Mouse (Mus musculus): ENCODE data around the gene Tenm2. TPM values are rescaled to one million over a fixed set of nuclear protein-coding genes. Genes with fewer than 3 reads are reported as not detected.

Gene Tenm2
- polyA plus RNA-seq, 1 experiment: 0.32 TPM

GRCm38 (mm10) chr11:35995310-35995709 is 1240.5 kb downstream of the Tenm2 start:
- no peak for TF ChIP-seq CTCF (IDR thresholded peaks at IDR 0.05; ENCODE audit: control insufficient read depth, insufficient read depth, insufficient replicate concordance, low read depth, low read length)
- no peak for TF ChIP-seq POLR2A (IDR thresholded peaks at IDR 0.05; ENCODE audit: control insufficient read depth, low read depth, low read length)
- H3K4me1 ChIP-seq (ENCODE audit: control insufficient read depth, insufficient read depth, low read length): no peaks in the 10 kb centered on the region
- no peaks in the 10 kb centered on the region for H3K27me3 ChIP-seq (ENCODE audit: control insufficient read depth, insufficient read depth, low read length)
- H3K36me3 ChIP-seq (ENCODE audit: control insufficient read depth, insufficient read depth, low read length): no peaks in the 10 kb centered on the region
- H3K27ac ChIP-seq (ENCODE audit: control insufficient read depth, insufficient read depth, low read depth, low read length): no peak overlapping the region
- no peak overlapping the region for H3K4me3 ChIP-seq (ENCODE audit: control insufficient read depth, low read depth, low read length)

- Histone ChIP-seq H3K36me3 (ENCODE audit: control insufficient read depth, insufficient read depth, low read length) (no peaks in the 10 kb centered on the region), H3K4me1 (ENCODE audit: control insufficient read depth, insufficient read depth, low read length) (no peaks in the 10 kb centered on the region), H3K27ac (ENCODE audit: control insufficient read depth, insufficient read depth, low read depth, low read length) (no peak overlapping the region), H3K4me3 (ENCODE audit: control insufficient read depth, low read depth, low read length) (no peak overlapping the region), H3K27me3 (ENCODE audit: control insufficient read depth, insufficient read depth, low read length) (no peaks in the 10 kb centered on the region)
- TF ChIP-seq POLR2A (IDR thresholded peaks at IDR 0.05; ENCODE audit: control insufficient read depth, low read depth, low read length) (no peak), CTCF (IDR thresholded peaks at IDR 0.05; ENCODE audit: control insufficient read depth, insufficient read depth, insufficient replicate concordance, low read depth, low read length) (no peak)
Observed at GRCm38 (mm10) chr11:35991846-35992245, 1243.9 kb downstream of the Tenm2 start.

GRCm38 (mm10) chr11:35989967-35990366 is 1245.8 kb downstream of the Tenm2 start:
- peaks cover 3% of the 10 kb centered on the region for H3K4me1 ChIP-seq (ENCODE audit: control insufficient read depth, insufficient read depth, low read length)
- no peaks in the 10 kb centered on the region for H3K36me3 ChIP-seq (ENCODE audit: control insufficient read depth, insufficient read depth, low read length)
- no peak overlapping the region for H3K27ac ChIP-seq (ENCODE audit: control insufficient read depth, insufficient read depth, low read depth, low read length)

GRCm38 (mm10) chr11:35985841-35986393 is 1249.8 kb downstream of the Tenm2 start:
- no peak overlapping the region; the same call in 1 of the 2 replicates for H3K4me3 ChIP-seq (ENCODE audit: control insufficient read depth, low read depth, low read length)
- no peak overlapping the region for H3K27ac ChIP-seq (ENCODE audit: control insufficient read depth, insufficient read depth, low read depth, low read length)
- peaks cover 3% of the 10 kb centered on the region for H3K4me1 ChIP-seq (ENCODE audit: control insufficient read depth, insufficient read depth, low read length)

More at GRCm38 (mm10) chr11:35989967-35990366, 1245.8 kb downstream of the Tenm2 start:
- TF ChIP-seq CTCF (IDR thresholded peaks at IDR 0.05; ENCODE audit: control insufficient read depth, insufficient read depth, insufficient replicate concordance, low read depth, low read length) (no peak), POLR2A (IDR thresholded peaks at IDR 0.05; ENCODE audit: control insufficient read depth, low read depth, low read length) (no peak)
- Histone ChIP-seq H3K27me3 (ENCODE audit: control insufficient read depth, insufficient read depth, low read length) (no peaks in the 10 kb centered on the region), H3K4me3 (ENCODE audit: control insufficient read depth, low read depth, low read length) (no peak overlapping the region)

GRCm38 (mm10) chr11:35982734-35983133 is 1253.0 kb downstream of the Tenm2 start:
- no peaks in the 10 kb centered on the region for H3K27me3 ChIP-seq (ENCODE audit: control insufficient read depth, insufficient read depth, low read length)

More at GRCm38 (mm10) chr11:35985841-35986393, 1249.8 kb downstream of the Tenm2 start:
- H3K36me3 ChIP-seq (ENCODE audit: control insufficient read depth, insufficient read depth, low read length): no peaks in the 10 kb centered on the region
- no peaks in the 10 kb centered on the region for H3K27me3 ChIP-seq (ENCODE audit: control insufficient read depth, insufficient read depth, low read length)
- no peak for TF ChIP-seq CTCF (IDR thresholded peaks at IDR 0.05; ENCODE audit: control insufficient read depth, insufficient read depth, insufficient replicate concordance, low read depth, low read length)
- TF ChIP-seq POLR2A (IDR thresholded peaks at IDR 0.05; ENCODE audit: control insufficient read depth, low read depth, low read length): no peak

GRCm38 (mm10) chr11:35980411-35980917 is 1255.3 kb downstream of the Tenm2 start, which contains the start of gene Wwc1:
Gene Wwc1, minus strand, starts transcription at chr11:35980527.
- TF ChIP-seq POLR2A (IDR thresholded peaks at IDR 0.05; ENCODE audit: control insufficient read depth, low read depth, low read length): no peak
- TF ChIP-seq CTCF (IDR thresholded peaks at IDR 0.05; ENCODE audit: control insufficient read depth, insufficient read depth, insufficient replicate concordance, low read depth, low read length): no peak
- Histone ChIP-seq H3K27me3 (ENCODE audit: control insufficient read depth, insufficient read depth, low read length) (no peaks in the 10 kb centered on the region), H3K4me3 (ENCODE audit: control insufficient read depth, low read depth, low read length) (peak within 1 kb of the TSS; percentile 77), H3K36me3 (ENCODE audit: control insufficient read depth, insufficient read depth, low read length) (no peaks in the 10 kb centered on the region), H3K27ac (ENCODE audit: control insufficient read depth, insufficient read depth, low read depth, low read length) (no peak within 1 kb of the TSS), H3K4me1 (ENCODE audit: control insufficient read depth, insufficient read depth, low read length) (peaks cover 13% of the 10 kb centered on the region)

More at GRCm38 (mm10) chr11:35982734-35983133, 1253.0 kb downstream of the Tenm2 start:
- TF ChIP-seq POLR2A (IDR thresholded peaks at IDR 0.05; ENCODE audit: control insufficient read depth, low read depth, low read length) (no peak), CTCF (IDR thresholded peaks at IDR 0.05; ENCODE audit: control insufficient read depth, insufficient read depth, insufficient replicate concordance, low read depth, low read length) (no peak)
- H3K4me1 ChIP-seq (ENCODE audit: control insufficient read depth, insufficient read depth, low read length): peaks cover 17% of the 10 kb centered on the region
- no peak overlapping the region for H3K4me3 ChIP-seq (ENCODE audit: control insufficient read depth, low read depth, low read length)
- no peaks in the 10 kb centered on the region for H3K36me3 ChIP-seq (ENCODE audit: control insufficient read depth, insufficient read depth, low read length)
- H3K27ac ChIP-seq (ENCODE audit: control insufficient read depth, insufficient read depth, low read depth, low read length): no peak overlapping the region

GRCm38 (mm10) chr11:35979733-35980410 is 1255.9 kb downstream of the Tenm2 start:
- H3K27me3 ChIP-seq (ENCODE audit: control insufficient read depth, insufficient read depth, low read length): no peaks in the 10 kb centered on the region
- peak overlapping the region; percentile 77 for H3K4me3 ChIP-seq (ENCODE audit: control insufficient read depth, low read depth, low read length)
- no peaks in the 10 kb centered on the region for H3K36me3 ChIP-seq (ENCODE audit: control insufficient read depth, insufficient read depth, low read length)
- TF ChIP-seq POLR2A (IDR thresholded peaks at IDR 0.05; ENCODE audit: control insufficient read depth, low read depth, low read length): no peak
- TF ChIP-seq CTCF (IDR thresholded peaks at IDR 0.05; ENCODE audit: control insufficient read depth, insufficient read depth, insufficient replicate concordance, low read depth, low read length): no peak
- peaks cover 13% of the 10 kb centered on the region for H3K4me1 ChIP-seq (ENCODE audit: control insufficient read depth, insufficient read depth, low read length)
- H3K27ac ChIP-seq (ENCODE audit: control insufficient read depth, insufficient read depth, low read depth, low read length): no peak overlapping the region

All from testis, adult 2 months (tissue).